Mouse (Mus musculus): Measurements from ENCODE around the gene Ttc7b. TPM values are rescaled to one million over a fixed set of nuclear protein-coding genes. Genes with fewer than 3 reads are reported as not detected.

Gene Ttc7b
- total RNA-seq, 2 experiments from 2014 or later: 173 to 184 TPM

GRCm38 (mm10) chr12:100280972-100281794 is 239.4 kb downstream of the Ttc7b start:
- no peak for TF ChIP-seq CTCF (conservative IDR thresholded peaks at IDR 0.05)
- no peak overlapping the region for H3K4me3 ChIP-seq
- H3K27ac ChIP-seq: peak overlapping the region; percentile 90
- no peak for DNase-seq (ENCODE audit: low spot score in 2 of 2)

- DNase-seq (ENCODE audit: low spot score in 2 of 2): no peak
- Histone ChIP-seq H3K27ac (no peak overlapping the region), H3K4me3 (no peak overlapping the region)
- no peak for TF ChIP-seq CTCF (conservative IDR thresholded peaks at IDR 0.05)
These were observed 240.7 kb downstream of the Ttc7b start for GRCm38 (mm10) chr12:100279898-100280297.

- no peak for TF ChIP-seq CTCF (conservative IDR thresholded peaks at IDR 0.05)
- DNase-seq (ENCODE audit: low spot score in 2 of 2): no peak
- Histone ChIP-seq H3K4me3 (no peak overlapping the region), H3K27ac (no peak overlapping the region)
These were observed 242.3 kb downstream of the Ttc7b start for GRCm38 (mm10) chr12:100278358-100278757.

GRCm38 (mm10) chr12:100277534-100277905 is 243.1 kb downstream of the Ttc7b start:
- Histone ChIP-seq H3K27ac (peak overlapping the region; percentile 79), H3K4me3 (no peak overlapping the region)
- TF ChIP-seq CTCF (conservative IDR thresholded peaks at IDR 0.05): no peak
- DNase-seq (ENCODE audit: low spot score in 2 of 2): no peak

- DNase-seq (ENCODE audit: low spot score in 2 of 2): peak in 1 of 2 experiments; percentile 47
- Histone ChIP-seq H3K27ac (peak overlapping the region; percentile 79), H3K4me3 (no peak overlapping the region)
- no peak for TF ChIP-seq CTCF (conservative IDR thresholded peaks at IDR 0.05)
These were observed 243.8 kb downstream of the Ttc7b start for GRCm38 (mm10) chr12:100276607-100277533.

- DNase-seq (ENCODE audit: low spot score in 2 of 2): no peak
- peak overlapping the region; percentile 79 for H3K27ac ChIP-seq
- TF ChIP-seq CTCF (conservative IDR thresholded peaks at IDR 0.05): no peak
These were observed 244.8 kb downstream of the Ttc7b start for GRCm38 (mm10) chr12:100275850-100276249.

GRCm38 (mm10) chr12:100273033-100273432 is 247.6 kb downstream of the Ttc7b start:
- H3K27ac ChIP-seq: peak overlapping the region; percentile 72
- DNase-seq (ENCODE audit: low spot score in 2 of 2): no peak
- no peak for TF ChIP-seq CTCF (conservative IDR thresholded peaks at IDR 0.05)
- no peak overlapping the region for H3K4me3 ChIP-seq

More at GRCm38 (mm10) chr12:100275850-100276249, 244.8 kb downstream of the Ttc7b start:
- no peak overlapping the region for H3K4me3 ChIP-seq

GRCm38 (mm10) chr12:100269967-100270662 is 250.5 kb downstream of the Ttc7b start:
- no peak for DNase-seq (ENCODE audit: low spot score in 2 of 2)
- no peak overlapping the region for H3K4me3 ChIP-seq
- no peak for TF ChIP-seq CTCF (conservative IDR thresholded peaks at IDR 0.05)
- H3K27ac ChIP-seq: peak overlapping the region; percentile 86

- H3K27ac ChIP-seq: peak overlapping the region; percentile 90
- no peak overlapping the region for H3K4me3 ChIP-seq
- TF ChIP-seq CTCF (conservative IDR thresholded peaks at IDR 0.05): no peak
- DNase-seq (ENCODE audit: low spot score in 2 of 2): no peak
These were observed 252.6 kb downstream of the Ttc7b start for GRCm38 (mm10) chr12:100268011-100268410.

- Histone ChIP-seq H3K4me3 (no peak overlapping the region), H3K27ac (peak overlapping the region; percentile 90)
- no peak for TF ChIP-seq CTCF (conservative IDR thresholded peaks at IDR 0.05)
- DNase-seq (ENCODE audit: low spot score in 2 of 2): peak; percentile 96
These were observed 254.9 kb downstream of the Ttc7b start for GRCm38 (mm10) chr12:100265546-100266309.

- H3K27ac ChIP-seq: peak overlapping the region; percentile 90
- no peak for DNase-seq (ENCODE audit: low spot score in 2 of 2)
- no peak overlapping the region for H3K4me3 ChIP-seq
- no peak for TF ChIP-seq CTCF (conservative IDR thresholded peaks at IDR 0.05)
These were observed 255.7 kb downstream of the Ttc7b start for GRCm38 (mm10) chr12:100264941-100265340.

- DNase-seq (ENCODE audit: low spot score in 2 of 2): no peak
- Histone ChIP-seq H3K4me3 (no peak overlapping the region), H3K27ac (peak overlapping the region; percentile 90)
- TF ChIP-seq CTCF (conservative IDR thresholded peaks at IDR 0.05): no peak
These were observed 257.8 kb downstream of the Ttc7b start for GRCm38 (mm10) chr12:100262846-100263245.

Measured in layer of hippocampus, adult 2 months (tissue).